Mouse (Mus musculus): Measurements from ENCODE around the gene Plpp7.

Gene Plpp7

GRCm38 (mm10) chr2:32105117-32105913, 10.0 kb downstream of the Plpp7 start:
- no peak for DNase-seq

- DNase-seq: no peak
These were observed 10.6 kb downstream of the Plpp7 start for GRCm38 (mm10) chr2:32105930-32106329.

GRCm38 (mm10) chr2:32111268-32111667, 15.9 kb downstream of the Plpp7 start:
- no peak for DNase-seq

- no peak for DNase-seq
These were observed 17.2 kb downstream of the Plpp7 start for GRCm38 (mm10) chr2:32112548-32112947.

GRCm38 (mm10) chr2:32115851-32116268, 20.5 kb downstream of the Plpp7 start:
- no peak for DNase-seq

GRCm38 (mm10) chr2:32119802-32120750, 24.7 kb downstream of the Plpp7 start:
- no peak for DNase-seq

- no peak for DNase-seq
These were observed 25.8 kb downstream of the Plpp7 start for GRCm38 (mm10) chr2:32121150-32121549.

GRCm38 (mm10) chr2:32121785-32122184, 26.5 kb downstream of the Plpp7 start:
- no peak for DNase-seq

GRCm38 (mm10) chr2:32127653-32128535, 32.6 kb downstream of the Plpp7 start:
- no peak for DNase-seq

- DNase-seq: no peak
These were observed 33.2 kb downstream of the Plpp7 start for GRCm38 (mm10) chr2:32128536-32128841.

GRCm38 (mm10) chr2:32129383-32130074, 34.2 kb downstream of the Plpp7 start:
- DNase-seq: no peak

- peak; percentile 52 for DNase-seq
These were observed 35.1 kb downstream of the Plpp7 start for GRCm38 (mm10) chr2:32130435-32130834.

- no peak for DNase-seq
These were observed 36.0 kb downstream of the Plpp7 start for GRCm38 (mm10) chr2:32131205-32131834.

- no peak for DNase-seq
These were observed 36.7 kb downstream of the Plpp7 start for GRCm38 (mm10) chr2:32131866-32132566.

GRCm38 (mm10) chr2:32132567-32132992, 37.3 kb downstream of the Plpp7 start:
- no peak for DNase-seq

- DNase-seq: peak; percentile 89
These were observed 38.7 kb downstream of the Plpp7 start for GRCm38 (mm10) chr2:32134039-32134438.

- peak; percentile 99 for DNase-seq
These were observed 42.4 kb downstream of the Plpp7 start for GRCm38 (mm10) chr2:32137667-32138266.

- no peak for DNase-seq
These were observed 44.0 kb downstream of the Plpp7 start for GRCm38 (mm10) chr2:32139377-32139776.

- DNase-seq: no peak
These were observed 45.2 kb downstream of the Plpp7 start for GRCm38 (mm10) chr2:32140498-32140934.

- DNase-seq: no peak
These were observed 46.3 kb downstream of the Plpp7 start for GRCm38 (mm10) chr2:32141602-32142001.
